Mouse (Mus musculus): Measurements from ENCODE around the gene Vmn1r56.
"Not testable (repeated sequence)": the region's sequence is repeated elsewhere in the genome, so short reads cannot be mapped to it uniquely, and the experiment has no call there.

GRCm38 (mm10) chr7:5149570-5149969 is 47.0 kb downstream of the Vmn1r56 start, which contains the start of gene Vmn1r55:
- TF ChIP-seq POLR2A (IDR thresholded peaks at IDR 0.05; ENCODE audit: low read depth, low read length); CTCF (IDR thresholded peaks at IDR 0.05; ENCODE audit: extremely low read depth, insufficient read depth, insufficient read length, insufficient replicate concordance): not testable (repeated sequence)

Measured in spleen, adult 2 months (tissue).